Comparison of ENCODE assay signal across 7 mouse cellular contexts in the genomic region with DNA sequence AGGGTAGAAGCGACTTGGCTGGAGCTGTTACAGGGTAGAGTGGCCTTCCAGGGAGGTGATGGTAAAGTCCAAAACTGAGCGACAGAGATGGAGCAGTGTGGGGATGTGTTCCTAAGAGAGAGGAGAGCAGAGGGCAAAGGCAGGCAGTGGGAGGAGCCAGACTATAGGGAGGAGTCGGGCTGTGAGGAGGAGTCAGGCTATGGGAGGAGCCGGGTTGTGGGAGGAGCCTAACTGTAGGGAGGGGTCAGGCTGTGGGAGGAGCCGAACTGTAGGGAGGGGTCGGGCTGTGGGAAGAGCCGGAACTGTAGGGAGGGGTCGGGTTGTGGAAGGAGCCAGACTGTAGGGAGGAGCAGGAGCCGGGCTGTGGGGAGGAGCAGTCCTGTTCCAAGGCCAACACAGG.
DNase-seq lines count a peak whose midpoint lies in the region; ATAC-seq lines count a peak whose summit lies in the region.

No protein-coding gene starts in this region.

- no peak overlapping the region for H3K4me3 ChIP-seq in midbrain, embryonic 13.5 days (replicated peaks)
- H3K4me3 ChIP-seq in midbrain, embryonic 14.5 days (replicated peaks; ENCODE audit: low read depth, low read length): no peak overlapping the region
- H3K4me3 ChIP-seq in stomach, embryonic 15.5 days (replicated peaks): no peak overlapping the region

- no peak; the same call in 1 of the 2 replicates for ATAC-seq in midbrain, embryonic 13.5 days
- no peak for ATAC-seq in midbrain, embryonic 14.5 days (ENCODE audit: low FRiP score, low TSS enrichment)
- ATAC-seq in stomach, embryonic 15.5 days (ENCODE audit: insufficient read depth, low FRiP score, low read depth): 0 out of 2 replicates have a peak, but pooled peaks have one; percentile 61

- no peak for DNase-seq in midbrain, embryonic 14.5 days
- DNase-seq in embryo, embryonic 10.5 days (ENCODE audit: low spot score): peak; percentile 61
- DNase-seq in kidney, postnatal 14 days: peak; percentile 72
- DNase-seq in heart, postnatal 25 days (ENCODE audit: low spot score): no peak
- no peak for DNase-seq in layer of hippocampus, adult 11-12 months (ENCODE audit: low spot score)

- peaks cover 67% of the 10 kb centered on the region for H3K4me1 ChIP-seq in midbrain, embryonic 13.5 days (replicated peaks)
- peaks cover 38% of the 10 kb centered on the region for H3K4me1 ChIP-seq in midbrain, embryonic 14.5 days (ENCODE audit: control insufficient read depth, insufficient read depth, low read length)
- 0 out of 2 replicates have a peak, but pooled peaks cover 3% of the 10 kb centered on the region for H3K4me1 ChIP-seq in stomach, embryonic 15.5 days

- H3K27me3 ChIP-seq in midbrain, embryonic 13.5 days: no peaks in the 10 kb centered on the region
- H3K27me3 ChIP-seq in midbrain, embryonic 14.5 days (ENCODE audit: control insufficient read depth, insufficient read depth, low read length): no peaks in the 10 kb centered on the region
- H3K27me3 ChIP-seq in stomach, embryonic 15.5 days (replicated peaks): no peaks in the 10 kb centered on the region

- intact Hi-C loops in heart, postnatal 25 days (cut with DNase I): no loop called here

- 0 out of 2 replicates have a peak overlapping the region, but pooled peaks have one; percentile 61 for H3K27ac ChIP-seq in midbrain, embryonic 13.5 days
- H3K27ac ChIP-seq in midbrain, embryonic 14.5 days (replicated peaks; ENCODE audit: low read depth, low read length): no peak overlapping the region
- no peak overlapping the region for H3K27ac ChIP-seq in stomach, embryonic 15.5 days

- peaks cover 46% of the 10 kb centered on the region for H3K36me3 ChIP-seq in midbrain, embryonic 13.5 days
- peaks cover 18% of the 10 kb centered on the region for H3K36me3 ChIP-seq in midbrain, embryonic 14.5 days (ENCODE audit: control insufficient read depth, insufficient read depth, low read length)
- H3K36me3 ChIP-seq in stomach, embryonic 15.5 days: peaks cover 9% of the 10 kb centered on the region; the same call in 1 of the 2 replicates

- H3K4me2 ChIP-seq in midbrain, embryonic 13.5 days (replicated peaks): no peak overlapping the region
- no peak overlapping the region for H3K4me2 ChIP-seq in midbrain, embryonic 14.5 days (ENCODE audit: low read length)
- H3K4me2 ChIP-seq in stomach, embryonic 15.5 days: no peak overlapping the region

- 52% methylated on average over 9 of the region's 9 CpGs for WGBS in midbrain, embryonic 13.5 days
- 50% methylated on average over 9 of the region's 9 CpGs for WGBS in midbrain, embryonic 14.5 days
- 24% methylated on average over 9 of the region's 9 CpGs for WGBS in stomach, embryonic 15.5 days

- no peak overlapping the region for H3K9ac ChIP-seq in midbrain, embryonic 13.5 days (replicated peaks)
- no peak overlapping the region for H3K9ac ChIP-seq in midbrain, embryonic 14.5 days (replicated peaks; ENCODE audit: low read length)
- no peak overlapping the region for H3K9ac ChIP-seq in stomach, embryonic 15.5 days

- H3K9me3 ChIP-seq in midbrain, embryonic 13.5 days: no peaks in the 10 kb centered on the region
- no peaks in the 10 kb centered on the region for H3K9me3 ChIP-seq in midbrain, embryonic 14.5 days (ENCODE audit: control insufficient read depth, low read length)
- H3K9me3 ChIP-seq in stomach, embryonic 15.5 days: no peaks in the 10 kb centered on the region

Comparison
In these comparisons a context has a peak if more than half of its experiments do, and no peak if none do; other contexts are left out.
1. DNase-seq: peak in embryo, embryonic 10.5 days (single experiment) and kidney, postnatal 14 days (single experiment); none in midbrain, embryonic 14.5 days (single experiment), heart, postnatal 25 days (single experiment) and layer of hippocampus, adult 11-12 months (single experiment).